Mouse (Mus musculus): ENCODE measurements around the gene Rpl36.

The Rpl36 gene

DNA sequence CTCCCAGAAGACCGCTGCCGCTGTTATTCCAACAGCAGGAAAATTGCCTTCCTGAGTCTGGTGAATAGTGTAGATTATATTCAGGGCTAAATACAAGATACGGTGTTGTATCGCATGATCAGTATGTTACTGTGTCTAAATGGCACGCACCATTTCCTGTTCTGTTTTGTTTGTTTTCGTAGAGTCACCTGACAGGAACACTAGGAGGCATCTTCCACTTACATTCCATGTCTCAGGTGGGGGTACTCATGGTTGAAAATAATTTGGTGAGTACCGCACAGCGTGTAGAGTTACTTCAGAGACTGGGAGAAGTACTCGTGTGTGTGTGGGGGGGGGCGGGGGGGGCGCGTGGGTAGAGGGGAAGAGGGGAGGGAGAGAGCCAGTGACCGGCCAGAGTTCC lies 34.3 kb downstream of the Rpl36 start:
- no peak for DNase-seq (ENCODE audit: low read depth, low spot score)

DNA sequence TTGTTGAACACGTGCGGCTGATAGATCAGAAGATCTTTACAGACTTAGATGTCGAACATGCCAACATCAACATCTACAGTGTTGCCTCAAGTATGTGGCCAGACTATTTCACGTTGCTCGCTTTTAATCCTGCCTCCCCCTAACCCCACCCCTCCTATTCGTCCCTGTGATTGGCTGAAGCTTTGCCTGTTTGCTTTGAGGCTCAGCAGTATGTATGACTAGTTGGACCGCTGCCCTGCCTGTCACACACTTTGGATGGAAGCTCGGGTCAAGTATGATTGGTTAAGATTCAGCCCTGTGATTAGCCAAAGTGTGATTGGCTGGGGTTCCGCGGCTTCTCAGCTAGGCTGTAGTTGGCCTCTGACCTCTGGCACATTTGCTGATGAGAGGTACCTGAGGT lies 38.6 kb downstream of the Rpl36 start:
- no peak for DNase-seq (ENCODE audit: low read depth, low spot score)

DNA sequence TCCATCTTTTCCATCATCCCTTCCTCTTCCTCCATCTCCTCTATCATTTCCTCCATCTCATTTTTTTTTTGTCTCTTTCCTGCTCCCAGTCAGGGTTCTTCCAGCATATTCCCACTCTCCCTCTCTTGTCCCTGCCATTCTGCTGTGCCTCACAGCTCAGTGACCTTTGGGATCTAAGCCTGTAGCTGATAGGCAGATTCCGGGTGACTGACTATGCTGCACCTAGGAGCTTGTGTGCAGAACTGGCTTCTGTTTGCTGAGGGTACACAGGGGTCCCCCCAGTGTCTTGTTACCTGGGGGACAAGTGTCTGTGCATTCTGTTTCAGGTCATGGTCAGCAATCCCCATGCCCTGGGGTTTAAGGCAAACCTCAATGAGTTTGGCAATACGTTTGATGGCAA lies 41.6 kb downstream of the Rpl36 start:
- DNase-seq (ENCODE audit: low read depth, low spot score) = no peak

DNA sequence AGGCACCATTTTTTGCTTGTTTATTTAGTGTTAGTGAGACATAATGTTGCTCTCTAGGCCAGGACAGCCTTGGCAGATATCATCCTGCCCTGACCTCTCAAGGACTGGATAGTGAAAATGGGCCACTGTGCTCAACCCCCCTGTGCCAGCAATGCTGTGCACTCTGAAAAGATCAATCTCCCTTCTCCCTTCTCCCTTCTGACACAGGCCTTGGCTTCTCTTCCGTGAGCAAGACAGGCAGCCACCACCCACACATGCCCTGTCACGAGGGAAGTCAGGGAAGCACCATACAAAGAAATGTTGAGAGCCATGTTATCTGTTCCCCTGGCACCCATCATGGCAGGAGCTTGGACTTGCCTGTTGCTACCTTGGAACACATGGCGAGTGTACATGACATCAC lies 42.1 kb downstream of the Rpl36 start:
- DNase-seq (ENCODE audit: low read depth, low spot score) = no peak

- DNase-seq (ENCODE audit: low read depth, low spot score) = no peak
Observed at GRCm38 (mm10) chr17:56656171-56656570, 43.0 kb downstream of the Rpl36 start.

- DNase-seq (ENCODE audit: low read depth, low spot score) = no peak
Observed at GRCm38 (mm10) chr17:56663659-56664058, 50.4 kb downstream of the Rpl36 start.
